Mouse (Mus musculus) stomach, embryonic 15.5 days (tissue): ENCODE measurements around the gene Rdh5. TPM values are rescaled to one million over a fixed set of nuclear protein-coding genes. Genes with fewer than 3 reads are reported as not detected.

ENCODE experiments used
- ATAC-seq: fragments of 200-750 bp; cut with Nextera tagmentation; 2 replicates; pipeline ENCODE4 v1.8.0; 2017; ENCODE audit warnings: low read depth, moderate number of reproducible peaks, moderate TSS enrichment; ENCODE audit not compliant: insufficient read depth, low FRiP score
- H3K27ac ChIP-seq: fragments of 300-500 bp; sonication (generic); 2 replicates; pipeline ENCODE4 v1.5.1; 2015; ENCODE audit warnings: mild to moderate bottlenecking, inconsistent platforms
- H3K27me3 ChIP-seq: fragments of 300-500 bp; sonication (generic); replicated peaks from 2 replicates; pipeline ENCODE4 v1.6.1; 2015; ENCODE audit warnings: inconsistent platforms
- H3K36me3 ChIP-seq: fragments of 300-500 bp; sonication (generic); 2 replicates; pipeline ENCODE4 v1.6.1; 2015; ENCODE audit warnings: inconsistent platforms
- H3K4me1 ChIP-seq: fragments of 300-500 bp; sonication (generic); 2 replicates; pipeline ENCODE4 v1.6.1; 2015; ENCODE audit warnings: inconsistent platforms
- H3K4me2 ChIP-seq: fragments of 300-500 bp; sonication (generic); 2 replicates; pipeline ENCODE4 v1.6.1; 2015; ENCODE audit warnings: mild to moderate bottlenecking, inconsistent platforms
- H3K4me3 ChIP-seq: fragments of 300-500 bp; sonication (generic); replicated peaks from 2 replicates; pipeline ENCODE4 v1.5.1; 2015; ENCODE audit warnings: inconsistent platforms
- H3K9ac ChIP-seq: fragments of 300-500 bp; sonication (generic); 2 replicates; pipeline ENCODE4 v1.6.1; 2015; ENCODE audit warnings: inconsistent platforms
- H3K9me3 ChIP-seq: fragments of 300-500 bp; sonication (generic); 2 replicates; pipeline ENCODE4 v1.6.1; 2016; ENCODE audit warnings: inconsistent platforms
- WGBS: fragments of 180-500 bp; shearing (Covaris S2); methylation state at CpG from one replicate; pipeline ENCODE4 v1.1.7; 2015; 5-methylcytosine and 5-hydroxymethylcytosine counted together
- polyA plus RNA-seq: library from polyadenylated mRNA; unstranded; fragments of >200 nt; fragmentation: Nextera tagmentation; extraction: Ambion mirVana; gene quantifications from 2 replicates; pipeline ENCODE4 v1.2.1, GENCODE M21; 2015

The Rdh5 gene
- 12.9 and 15.0 TPM in 2 replicates for polyA plus RNA-seq

GRCm38 (mm10) chr10:128922822-128923012 lies at the start of gene Rdh5:
TSS of gene Rdh5 (minus strand) at chr10:128922888.
- H3K27ac ChIP-seq: peak within 1 kb of the TSS; percentile 98
- H3K4me1 ChIP-seq: peaks cover 55% of the 10 kb centered on the region
- 19% methylated on average over 1 of the region's 1 CpGs for WGBS
- peak within 1 kb of the TSS; percentile 89 for H3K4me2 ChIP-seq
- no peak for ATAC-seq
- peak within 1 kb of the TSS; percentile 93 for H3K4me3 ChIP-seq
- H3K36me3 ChIP-seq: peaks cover 2% of the 10 kb centered on the region
- no peaks in the 10 kb centered on the region for H3K9me3 ChIP-seq
- peak within 1 kb of the TSS; percentile 82 for H3K9ac ChIP-seq
- H3K27me3 ChIP-seq: no peaks in the 10 kb centered on the region

GRCm38 (mm10) chr10:128970740-128971250 lies 48.1 kb upstream of the Rdh5 start:
- H3K36me3 ChIP-seq: no peaks in the 10 kb centered on the region
- 24% methylated on average over 1 of the region's 1 CpGs for WGBS
- peak overlapping the region; percentile 38; the same call in 1 of the 2 replicates for H3K27ac ChIP-seq
- ATAC-seq: no peak
- H3K9ac ChIP-seq: no peak overlapping the region
- H3K4me3 ChIP-seq: no peak overlapping the region
- H3K4me2 ChIP-seq: no peak overlapping the region
- H3K4me1 ChIP-seq: peaks cover 8% of the 10 kb centered on the region; the same call in 1 of the 2 replicates
- no peaks in the 10 kb centered on the region for H3K27me3 ChIP-seq
- no peaks in the 10 kb centered on the region for H3K9me3 ChIP-seq

GRCm38 (mm10) chr10:128968341-128968749 lies 45.7 kb upstream of the Rdh5 start:
- Histone ChIP-seq H3K4me1 (peaks cover 8% of the 10 kb centered on the region; the same call in 1 of the 2 replicates), H3K27me3 (no peaks in the 10 kb centered on the region), H3K4me3 (no peak overlapping the region), H3K9me3 (no peaks in the 10 kb centered on the region), H3K36me3 (no peaks in the 10 kb centered on the region), H3K9ac (no peak overlapping the region), H3K27ac (peak overlapping the region; percentile 63; the same call in 1 of the 2 replicates), H3K4me2 (no peak overlapping the region)
- 7% methylated on average over 1 of the region's 1 CpGs for WGBS
- ATAC-seq: peak; percentile 92

- WGBS: 57% methylated on average over 6 of the region's 6 CpGs
- ATAC-seq: no peak
- no peaks in the 10 kb centered on the region for H3K27me3 ChIP-seq
- no peak overlapping the region for H3K4me2 ChIP-seq
- no peak overlapping the region for H3K4me3 ChIP-seq
- H3K27ac ChIP-seq: peak overlapping the region; percentile 31; the same call in 1 of the 2 replicates
- no peak overlapping the region for H3K9ac ChIP-seq
- peaks cover 8% of the 10 kb centered on the region; the same call in 1 of the 2 replicates for H3K4me1 ChIP-seq
- H3K36me3 ChIP-seq: no peaks in the 10 kb centered on the region
- H3K9me3 ChIP-seq: no peaks in the 10 kb centered on the region
Observed at GRCm38 (mm10) chr10:128965871-128966270, 43.2 kb upstream of the Rdh5 start.

GRCm38 (mm10) chr10:128964961-128965360 lies 42.3 kb upstream of the Rdh5 start:
- Histone ChIP-seq H3K4me2 (no peak overlapping the region), H3K9ac (no peak overlapping the region), H3K27me3 (no peaks in the 10 kb centered on the region), H3K4me1 (peaks cover 12% of the 10 kb centered on the region), H3K36me3 (no peaks in the 10 kb centered on the region), H3K4me3 (no peak overlapping the region), H3K9me3 (no peaks in the 10 kb centered on the region), H3K27ac (no peak overlapping the region)
- no peak for ATAC-seq
- WGBS: 60% methylated on average over 2 of the region's 2 CpGs

GRCm38 (mm10) chr10:128960590-128961584 lies 38.2 kb upstream of the Rdh5 start, which contains the start of gene Mettl7b:
TSS of gene Mettl7b (minus strand) at chr10:128960988.
- Histone ChIP-seq H3K27ac (no peak within 1 kb of the TSS), H3K9me3 (no peaks in the 10 kb centered on the region)
- ATAC-seq: no peak

GRCm38 (mm10) chr10:128960142-128960541 lies 37.5 kb upstream of the Rdh5 start:
- no peaks in the 10 kb centered on the region for H3K36me3 ChIP-seq
- no peak overlapping the region for H3K27ac ChIP-seq
- no peak overlapping the region for H3K4me3 ChIP-seq
- H3K27me3 ChIP-seq: no peaks in the 10 kb centered on the region
- H3K4me2 ChIP-seq: no peak overlapping the region
- H3K4me1 ChIP-seq: peaks cover 5% of the 10 kb centered on the region; the same call in 1 of the 2 replicates
- H3K9me3 ChIP-seq: no peaks in the 10 kb centered on the region
- WGBS: 64% methylated on average over 4 of the region's 4 CpGs
- no peak overlapping the region for H3K9ac ChIP-seq
- no peak for ATAC-seq

More at GRCm38 (mm10) chr10:128960590-128961584, 38.2 kb upstream of the Rdh5 start, which contains the start of gene Mettl7b:
- Histone ChIP-seq H3K36me3 (no peaks in the 10 kb centered on the region), H3K4me1 (peaks cover 5% of the 10 kb centered on the region; the same call in 1 of the 2 replicates), H3K9ac (no peak within 1 kb of the TSS), H3K4me2 (no peak within 1 kb of the TSS), H3K4me3 (no peak within 1 kb of the TSS), H3K27me3 (no peaks in the 10 kb centered on the region)
- WGBS: 70% methylated on average over 12 of the region's 12 CpGs

- no peak overlapping the region for H3K9ac ChIP-seq
- H3K27ac ChIP-seq: no peak overlapping the region
- no peaks in the 10 kb centered on the region for H3K27me3 ChIP-seq
- H3K4me2 ChIP-seq: no peak overlapping the region
- no peaks in the 10 kb centered on the region for H3K9me3 ChIP-seq
- WGBS: 77% methylated on average over 10 of the region's 10 CpGs
- H3K36me3 ChIP-seq: no peaks in the 10 kb centered on the region
- peaks cover 5% of the 10 kb centered on the region; the same call in 1 of the 2 replicates for H3K4me1 ChIP-seq
- H3K4me3 ChIP-seq: no peak overlapping the region
- ATAC-seq: no peak
Observed at GRCm38 (mm10) chr10:128958340-128958739, 35.7 kb upstream of the Rdh5 start.

GRCm38 (mm10) chr10:128950208-128950887 lies 27.7 kb upstream of the Rdh5 start:
- Histone ChIP-seq H3K27ac (no peak overlapping the region), H3K4me2 (no peak overlapping the region), H3K4me3 (no peak overlapping the region), H3K27me3 (no peaks in the 10 kb centered on the region), H3K9me3 (no peaks in the 10 kb centered on the region), H3K36me3 (no peaks in the 10 kb centered on the region), H3K9ac (no peak overlapping the region), H3K4me1 (no peaks in the 10 kb centered on the region)
- no peak for ATAC-seq
- WGBS: 52% methylated on average over 16 of the region's 16 CpGs

- ATAC-seq: no peak
Observed at GRCm38 (mm10) chr10:128947496-128947895, 24.8 kb upstream of the Rdh5 start.

GRCm38 (mm10) chr10:128945675-128946074 lies 23.0 kb upstream of the Rdh5 start:
- ATAC-seq: no peak
- 19% methylated on average over 3 of the region's 3 CpGs for WGBS
- no peak overlapping the region for H3K4me3 ChIP-seq
- H3K9ac ChIP-seq: no peak overlapping the region
- no peak overlapping the region for H3K4me2 ChIP-seq
- no peaks in the 10 kb centered on the region for H3K27me3 ChIP-seq
- no peaks in the 10 kb centered on the region for H3K9me3 ChIP-seq
- no peak overlapping the region for H3K27ac ChIP-seq
- no peaks in the 10 kb centered on the region for H3K4me1 ChIP-seq
- H3K36me3 ChIP-seq: no peaks in the 10 kb centered on the region

More at GRCm38 (mm10) chr10:128947496-128947895, 24.8 kb upstream of the Rdh5 start:
- no peak overlapping the region for H3K4me3 ChIP-seq
- H3K4me2 ChIP-seq: no peak overlapping the region
- 81% methylated on average over 4 of the region's 4 CpGs for WGBS
- no peak overlapping the region for H3K27ac ChIP-seq
- H3K9ac ChIP-seq: no peak overlapping the region
- no peaks in the 10 kb centered on the region for H3K9me3 ChIP-seq
- no peaks in the 10 kb centered on the region for H3K36me3 ChIP-seq
- no peaks in the 10 kb centered on the region for H3K27me3 ChIP-seq
- H3K4me1 ChIP-seq: no peaks in the 10 kb centered on the region
